Mouse (Mus musculus) bone marrow macrophage, adult 2 months (primary cell): ENCODE data around the gene Hivep3. TPM values are rescaled to one million over a fixed set of nuclear protein-coding genes. Genes with fewer than 3 reads are reported as not detected.
A peak's percentile ranks its signal among the peaks of the same experiment; 100 is the strongest.

Source experiments
- H3K27ac ChIP-seq: 2 replicates; pipeline ENCODE4 v1.5.1; 2012; ENCODE audit warnings: low read depth, low read length; ENCODE audit not compliant: insufficient read depth
- H3K4me1 ChIP-seq: 2 replicates; pipeline ENCODE4 v1.6.1; 2012; ENCODE audit warnings: low read length; ENCODE audit not compliant: control insufficient read depth, insufficient read depth
- H3K4me3 ChIP-seq: 2 replicates; pipeline ENCODE4 v1.5.1; 2012; ENCODE audit warnings: mild to moderate bottlenecking, low read length, moderate library complexity; ENCODE audit not compliant: insufficient read depth
- CTCF ChIP-seq: IDR thresholded peaks from 2 replicates; pipeline ENCODE4 v1.5.1; 2012; ENCODE audit warnings: low read depth, mild to moderate bottlenecking, low read length, moderate library complexity
- POLR2A ChIP-seq: IDR thresholded peaks from 2 replicates; pipeline ENCODE4 v1.6.1; 2012; ENCODE audit warnings: mild to moderate bottlenecking, low read depth, low read length, borderline replicate concordance
- polyA plus RNA-seq: library from polyadenylated mRNA; stranded (reverse); fragments of >200 nt; gene quantifications from 2 replicates; pipeline ENCODE4 v1.2.4, GENCODE M21; 2012; ENCODE audit not compliant: missing spikeins, insufficient read depth, insufficient read length

Hivep3 gene
- polyA plus RNA-seq, 1 experiment, result 19.8 TPM

- Histone ChIP-seq H3K4me1 (no peaks in the 10 kb centered on the region), H3K27ac (no peak overlapping the region), H3K4me3 (no peak overlapping the region)
- TF ChIP-seq POLR2A (no peak), CTCF (no peak)
Observed at GRCm38 (mm10) chr4:119896572-119896971, 163.0 kb downstream of the Hivep3 start.

- Histone ChIP-seq H3K27ac (no peak overlapping the region), H3K4me3 (no peak overlapping the region), H3K4me1 (no peaks in the 10 kb centered on the region)
- no peak for TF ChIP-seq CTCF
- no peak for TF ChIP-seq POLR2A
Observed at GRCm38 (mm10) chr4:119897054-119897855, 163.7 kb downstream of the Hivep3 start.

GRCm38 (mm10) chr4:119901556-119902491 is 168.2 kb downstream of the Hivep3 start:
- Histone ChIP-seq H3K4me1 (no peaks in the 10 kb centered on the region), H3K27ac (no peak overlapping the region), H3K4me3 (no peak overlapping the region)
- TF ChIP-seq CTCF (no peak), POLR2A (no peak)

- no peak for TF ChIP-seq CTCF
- no peak for TF ChIP-seq POLR2A
- no peak overlapping the region for H3K27ac ChIP-seq
Observed at GRCm38 (mm10) chr4:119903328-119903727, 169.7 kb downstream of the Hivep3 start.

GRCm38 (mm10) chr4:119903806-119904205 is 170.2 kb downstream of the Hivep3 start:
- Histone ChIP-seq H3K4me3 (no peak overlapping the region), H3K4me1 (no peaks in the 10 kb centered on the region), H3K27ac (no peak overlapping the region)
- TF ChIP-seq CTCF, result no peak
- no peak for TF ChIP-seq POLR2A

More at GRCm38 (mm10) chr4:119903328-119903727, 169.7 kb downstream of the Hivep3 start:
- no peaks in the 10 kb centered on the region for H3K4me1 ChIP-seq
- no peak overlapping the region for H3K4me3 ChIP-seq

GRCm38 (mm10) chr4:119904296-119904695 is 170.7 kb downstream of the Hivep3 start:
- H3K4me3 ChIP-seq, result no peak overlapping the region
- TF ChIP-seq CTCF (no peak), POLR2A (no peak)

GRCm38 (mm10) chr4:119907106-119907505 is 173.5 kb downstream of the Hivep3 start:
- Histone ChIP-seq H3K27ac (no peak overlapping the region), H3K4me3 (no peak overlapping the region), H3K4me1 (peaks cover 12% of the 10 kb centered on the region)
- TF ChIP-seq POLR2A (no peak), CTCF (no peak)

More at GRCm38 (mm10) chr4:119904296-119904695, 170.7 kb downstream of the Hivep3 start:
- Histone ChIP-seq H3K27ac (no peak overlapping the region), H3K4me1 (no peaks in the 10 kb centered on the region)

- TF ChIP-seq CTCF (no peak), POLR2A (no peak)
- H3K27ac ChIP-seq, result no peak overlapping the region
- H3K4me1 ChIP-seq, result peaks cover 22% of the 10 kb centered on the region
- no peak overlapping the region for H3K4me3 ChIP-seq
Observed at GRCm38 (mm10) chr4:119911071-119911904, 177.7 kb downstream of the Hivep3 start.

GRCm38 (mm10) chr4:119912216-119912615 is 178.6 kb downstream of the Hivep3 start:
- peaks cover 22% of the 10 kb centered on the region for H3K4me1 ChIP-seq
- no peak for TF ChIP-seq POLR2A
- no peak for TF ChIP-seq CTCF
- peak overlapping the region; percentile 12; the same call in 1 of the 2 replicates for H3K27ac ChIP-seq
- H3K4me3 ChIP-seq, result no peak overlapping the region
